Mouse (Mus musculus) hindlimb bud, embryonic 11.5 days (tissue): ENCODE results near the gene Poln.

Experiments used
- DNase-seq: peaks from one replicate; pipeline ENCODE4 v3.0.0-alpha.2; 2012; ENCODE audit warnings: low read depth, low spot score; ENCODE audit errors: extremely low spot score

Gene Poln

GRCm38 (mm10) chr5:34168950-34169891, at the start of gene Poln, which contains the start of gene Haus3:
Gene Poln, minus strand, starts transcription at chr5:34169448.
Gene Haus3, minus strand, starts transcription at chr5:34169527.
- DNase-seq, result peak; percentile 87

DNA sequence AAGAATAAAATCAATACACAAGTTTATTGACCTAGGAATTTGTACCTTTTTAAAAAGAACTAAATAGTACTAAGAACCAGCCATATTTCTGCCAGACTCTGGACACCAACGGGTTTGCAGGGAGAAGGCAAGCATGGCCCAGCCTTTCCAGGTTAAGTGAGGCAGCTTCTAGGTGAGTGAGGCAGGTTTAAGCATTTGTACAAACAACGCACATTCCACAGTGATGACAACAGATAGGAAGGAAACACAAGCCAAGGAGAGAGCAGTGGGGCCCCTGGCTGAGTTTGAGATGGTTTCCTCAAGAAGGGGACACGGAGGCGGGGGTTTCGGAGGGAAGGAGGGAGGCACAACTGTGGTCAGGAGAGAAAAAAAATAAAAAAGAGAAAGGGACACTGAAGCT, 49.4 kb upstream of the Poln start:
- no peak for DNase-seq

DNA sequence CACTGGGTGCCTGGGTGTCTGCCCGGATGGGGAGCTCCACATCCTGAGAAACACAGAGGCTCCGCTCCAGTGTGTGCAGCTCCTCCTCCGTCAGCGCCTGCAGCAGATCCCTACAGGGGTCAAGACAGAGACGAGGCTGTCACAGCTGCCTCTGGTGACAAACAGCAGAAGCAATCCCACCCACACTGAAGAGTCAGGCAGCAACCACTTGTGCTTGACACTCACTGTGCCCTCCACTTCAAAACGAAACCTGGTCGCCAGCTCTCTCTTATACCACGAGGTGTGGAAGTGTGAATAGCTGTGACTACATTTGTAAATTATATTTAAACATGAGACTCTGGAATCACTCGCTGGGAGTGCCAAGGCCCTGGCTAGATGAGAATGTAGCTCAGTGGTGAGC, 48.5 kb upstream of the Poln start:
- DNase-seq, result no peak

- no peak for DNase-seq
Measured at GRCm38 (mm10) chr5:34216025-34216424, 46.8 kb upstream of the Poln start.

DNA sequence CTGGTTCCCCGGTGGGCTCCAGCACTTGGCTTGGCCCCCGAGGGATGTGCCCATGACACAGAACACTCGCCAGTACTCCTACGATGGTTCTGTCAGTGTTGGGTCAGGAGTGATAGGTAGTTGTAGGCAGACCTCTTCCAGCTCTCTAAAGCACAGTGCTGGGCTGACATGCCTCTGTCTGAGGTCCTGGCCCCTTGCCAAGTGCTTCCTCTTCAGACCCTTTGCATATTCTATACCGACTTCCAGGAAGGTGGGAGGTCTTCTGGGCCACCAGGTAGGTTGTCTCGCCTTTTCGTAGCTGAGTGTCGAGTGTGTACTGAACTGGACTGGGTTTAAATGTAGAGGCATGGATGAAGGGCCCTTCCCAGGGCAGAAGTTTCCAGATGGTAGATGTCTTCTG, 44.4 kb upstream of the Poln start:
- DNase-seq, result no peak

GRCm38 (mm10) chr5:34210279-34210678, 41.0 kb upstream of the Poln start:
- DNase-seq, result peak; percentile 41

- DNase-seq, result no peak
Measured at GRCm38 (mm10) chr5:34207503-34207902, 38.3 kb upstream of the Poln start.

DNA sequence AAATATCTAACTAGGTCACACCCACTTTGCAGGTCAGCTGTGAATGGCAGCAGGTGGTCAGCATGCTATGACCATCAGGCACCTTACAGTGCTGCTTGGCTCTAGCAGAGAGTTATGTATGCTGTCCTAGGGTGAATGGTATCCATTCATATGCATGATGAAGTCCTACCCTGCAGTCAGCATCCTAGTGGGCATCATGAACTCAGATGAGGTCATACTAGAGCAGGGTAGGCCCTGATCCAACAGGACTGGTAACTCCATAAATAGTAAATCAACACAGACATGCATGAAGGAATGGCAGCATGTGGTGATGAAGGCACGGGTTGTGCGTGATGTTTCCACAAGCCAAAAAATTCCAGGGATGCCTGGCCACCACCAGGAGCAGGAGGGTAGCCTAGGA, 36.5 kb upstream of the Poln start:
- no peak for DNase-seq

GRCm38 (mm10) chr5:34204911-34205310, 35.7 kb upstream of the Poln start:
- DNase-seq, result no peak

GRCm38 (mm10) chr5:34202006-34202405, 32.8 kb upstream of the Poln start:
- no peak for DNase-seq

DNA sequence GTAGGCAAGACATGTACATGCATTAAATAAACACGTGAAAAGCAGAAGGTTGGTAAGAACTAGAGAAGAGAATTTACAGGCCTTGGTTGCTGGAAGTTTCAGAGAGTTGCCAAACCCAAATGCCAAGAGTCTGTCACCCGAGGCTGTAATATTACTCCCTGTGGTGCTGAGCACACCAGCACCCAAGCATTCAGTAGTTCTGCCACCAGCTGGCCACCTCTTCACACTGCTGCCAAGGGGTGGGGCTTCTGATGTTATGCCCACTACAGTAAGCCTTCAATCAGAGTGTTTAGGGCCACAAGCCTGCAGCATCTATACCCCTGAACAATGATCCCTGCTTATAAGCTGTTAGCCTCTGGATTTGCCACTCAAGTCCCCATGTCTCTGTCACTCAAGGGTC, 32.1 kb upstream of the Poln start:
- no peak for DNase-seq

DNA sequence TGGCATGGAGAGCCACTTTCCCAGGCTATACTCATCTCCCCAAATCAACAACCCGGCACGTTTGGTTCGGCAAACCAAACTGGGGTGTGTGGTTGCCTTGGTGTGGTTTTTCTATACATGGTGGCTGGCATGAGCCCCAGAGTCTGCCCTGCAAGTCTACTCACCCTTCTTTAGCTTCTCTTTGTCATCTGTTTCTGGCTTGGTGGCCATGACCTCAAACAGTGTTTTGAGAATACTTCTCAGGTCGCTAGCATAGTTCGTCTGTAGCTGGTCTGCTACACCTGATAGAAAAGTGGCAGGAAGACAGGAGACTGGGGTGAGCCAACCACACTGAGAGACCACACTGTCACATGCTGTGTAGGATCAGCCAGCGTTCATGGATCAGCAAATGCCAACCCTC, 29.4 kb upstream of the Poln start:
- DNase-seq, result no peak

GRCm38 (mm10) chr5:34197243-34197642, 28.0 kb upstream of the Poln start:
- DNase-seq, result no peak

- no peak for DNase-seq
Measured at GRCm38 (mm10) chr5:34196423-34196822, 27.2 kb upstream of the Poln start.

DNA sequence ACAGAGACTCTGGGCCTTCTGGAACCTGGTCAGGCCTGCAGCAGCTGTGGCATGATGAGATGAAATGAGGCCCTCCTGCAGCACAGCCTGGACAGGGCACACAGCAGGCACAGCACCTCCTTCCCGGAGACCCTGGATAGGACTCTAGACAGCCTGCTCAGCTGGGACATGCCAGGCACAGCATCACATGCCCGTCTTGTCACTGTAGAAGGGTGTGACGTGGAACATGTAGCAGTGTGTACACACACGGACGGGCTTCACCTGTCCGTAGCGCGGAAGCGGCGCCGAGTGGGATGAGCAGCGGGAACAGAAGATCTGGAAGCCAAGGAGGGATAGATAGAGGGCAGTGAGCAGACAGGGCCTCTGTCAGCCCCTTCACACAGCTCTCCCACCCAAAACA, 26.5 kb upstream of the Poln start:
- no peak for DNase-seq

DNA sequence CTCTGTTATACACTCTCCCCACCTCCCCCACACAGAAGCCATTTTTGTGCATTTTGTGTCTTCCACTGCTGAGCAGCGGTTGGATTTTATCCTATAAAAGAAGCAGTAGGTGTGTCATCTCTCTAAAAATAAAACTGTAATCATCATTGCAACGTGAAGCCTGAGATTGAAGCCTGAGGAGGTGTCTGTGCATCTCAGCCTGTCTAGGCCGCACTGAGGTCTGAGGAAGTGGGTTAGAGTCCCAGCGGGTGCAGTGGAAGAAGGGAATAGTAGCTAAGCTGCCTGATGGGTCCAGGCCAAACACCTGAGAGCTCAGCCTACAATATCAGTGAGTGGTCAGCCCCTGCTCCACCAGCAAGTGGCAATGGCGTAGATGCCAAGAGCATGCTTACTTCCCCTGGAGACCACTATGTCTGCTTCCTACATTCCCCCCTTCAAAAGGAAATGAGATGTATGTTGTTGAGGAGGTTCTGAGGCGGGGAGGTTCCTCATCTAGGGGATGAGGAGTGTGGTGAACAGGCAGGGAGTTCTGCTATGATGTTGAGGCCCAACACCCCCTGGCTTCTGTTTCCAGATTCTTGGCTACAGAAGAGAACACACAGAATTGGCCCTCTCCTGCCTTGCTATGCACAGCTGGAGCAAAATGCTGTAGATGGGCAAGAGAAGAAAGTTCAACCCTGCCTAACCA, 25.9 kb upstream of the Poln start:
- DNase-seq, result no peak

DNA sequence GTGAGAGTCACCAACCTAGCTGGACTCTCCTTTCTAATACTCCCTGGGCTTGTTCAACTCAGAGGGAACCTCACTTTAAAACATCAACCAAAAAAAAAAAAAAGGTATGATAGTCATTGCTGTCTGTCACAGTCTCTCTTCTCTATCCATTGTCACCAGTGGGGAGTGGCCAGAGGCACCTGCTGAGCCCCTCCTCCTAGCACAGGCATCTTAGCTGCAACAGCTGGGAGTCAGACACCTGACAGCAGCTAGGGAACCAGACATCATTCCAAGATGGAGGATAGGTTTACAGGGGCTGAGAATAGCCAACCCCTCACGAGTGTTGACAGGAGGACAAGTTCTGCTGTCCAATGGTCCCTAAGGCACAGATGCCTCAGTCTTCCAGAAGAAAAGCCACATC, 25.2 kb upstream of the Poln start:
- no peak for DNase-seq

DNA sequence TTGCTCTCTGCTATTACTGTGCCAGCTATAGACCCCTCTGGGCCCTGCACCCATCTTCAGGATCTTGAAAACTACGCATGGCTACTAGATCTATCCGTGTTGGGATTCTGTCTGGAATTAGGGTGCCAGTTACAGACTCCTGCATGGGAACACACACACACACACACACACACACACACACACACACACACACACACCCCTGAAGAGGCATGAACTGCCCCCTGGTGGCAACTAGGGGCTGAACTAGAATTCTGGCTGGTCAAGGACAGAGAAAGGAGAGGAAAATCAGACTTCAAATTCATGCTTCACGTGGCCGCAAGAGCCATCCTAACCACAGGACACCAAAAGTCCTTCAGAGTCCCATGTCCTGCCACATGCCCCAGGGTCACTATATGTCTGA, 22.6 kb upstream of the Poln start:
- no peak for DNase-seq

DNA sequence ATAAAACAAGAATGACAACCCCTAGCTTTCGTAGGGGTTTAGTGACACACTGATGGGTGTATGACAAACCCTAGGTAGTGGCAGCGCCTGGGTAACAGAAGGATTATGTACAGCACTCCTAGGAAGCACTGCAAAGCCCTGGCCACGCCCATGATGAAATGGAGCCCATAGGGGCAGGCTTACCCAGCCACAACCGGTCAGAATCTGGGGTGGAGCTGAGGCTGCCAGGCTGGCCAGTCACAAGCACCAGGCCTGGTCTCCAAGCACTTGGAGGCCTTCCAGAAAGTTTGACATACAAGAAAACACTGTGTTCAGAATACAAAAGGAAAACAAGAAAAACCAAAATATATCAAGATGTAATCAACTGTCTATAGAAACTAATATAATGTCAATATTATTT, 21.8 kb upstream of the Poln start:
- DNase-seq, result no peak

DNA sequence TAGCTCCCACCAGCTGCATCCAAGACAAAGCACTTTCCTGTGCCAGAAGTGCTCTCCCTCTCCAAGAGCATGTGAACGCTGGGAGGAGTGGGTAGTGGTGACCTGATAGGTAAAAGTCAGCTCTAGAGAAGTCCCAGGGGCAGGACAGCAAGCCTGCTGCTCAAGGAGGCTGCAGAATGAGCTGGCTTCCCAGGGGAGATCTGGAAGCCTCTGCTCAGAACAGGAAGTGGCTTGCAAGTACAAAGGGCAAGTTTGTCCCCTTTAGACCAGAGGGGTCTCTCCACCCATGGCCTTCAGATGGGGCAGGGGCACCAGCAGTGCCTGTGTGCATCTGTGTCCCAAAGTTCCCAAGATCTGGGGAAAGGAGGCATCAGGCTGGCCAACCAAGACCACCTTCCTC, 20.3 kb upstream of the Poln start:
- DNase-seq, result no peak

DNA sequence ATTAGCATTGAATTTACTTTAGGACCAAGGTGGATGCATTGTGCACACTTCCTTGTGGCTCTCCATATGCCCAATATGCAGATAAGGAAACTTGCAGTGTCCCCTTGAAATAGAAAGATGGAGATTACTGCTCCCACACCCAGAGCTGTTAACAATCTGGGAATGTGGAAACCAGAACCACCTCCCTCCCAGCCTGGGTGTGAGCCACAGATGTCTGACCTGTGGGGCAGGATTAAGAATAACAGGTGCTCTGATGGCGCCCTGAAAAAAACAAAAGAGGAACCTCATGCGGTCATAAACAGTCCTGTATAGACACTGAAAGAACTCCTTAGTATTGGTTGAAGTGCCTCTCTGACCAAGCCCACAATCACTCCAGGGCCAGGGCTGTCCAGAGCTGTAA, 19.6 kb upstream of the Poln start:
- no peak for DNase-seq

GRCm38 (mm10) chr5:34187601-34188316, 18.5 kb upstream of the Poln start, which contains the start of gene Mxd4:
Gene Mxd4, minus strand, starts transcription at chr5:34187720.
- peak; percentile 97 for DNase-seq
